Comparison of ENCODE assay signal across 8 mouse cellular contexts in the genomic region with DNA sequence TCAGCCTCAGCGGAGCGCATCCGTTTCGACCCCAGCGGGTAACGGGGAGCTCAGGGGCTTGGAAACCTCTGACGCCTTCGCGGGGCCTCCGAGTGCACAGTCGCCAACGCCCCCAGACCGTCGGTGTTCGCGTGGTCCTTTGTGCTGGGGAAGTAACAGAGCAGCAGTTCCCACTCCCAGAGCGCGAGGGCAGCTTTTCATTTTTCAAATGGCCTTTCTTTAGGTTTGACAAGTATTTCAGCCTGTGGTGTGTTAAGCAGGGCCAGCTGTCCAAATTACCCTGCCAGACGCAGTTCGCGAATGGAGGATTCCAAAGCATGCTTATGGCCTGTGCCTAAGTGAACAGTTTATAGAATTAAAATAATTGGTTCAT. TPM values are rescaled to one million over a fixed set of nuclear protein-coding genes. Genes with fewer than 3 reads are reported as not detected.
A peak's percentile ranks its signal among the peaks of the same experiment; 100 is the strongest.
DNase-seq lines count a peak whose midpoint lies in the region; ATAC-seq and TF ChIP-seq lines count a peak whose summit lies in the region.

No protein-coding gene starts in this region.

- peak; percentile 43; the same call in 1 of the 2 replicates for TF ChIP-seq CTCF in lung, postnatal 0 days (IDR thresholded peaks at IDR 0.05)

- peak overlapping the region; percentile 72 for H3K4me2 ChIP-seq in lung, postnatal 0 days (replicated peaks; ENCODE audit: low read depth, low read length)
- H3K4me2 ChIP-seq in intestine, embryonic 16.5 days (ENCODE audit: low read depth, low read length) = peak overlapping the region; percentile 85
- peak overlapping the region; percentile 71 for H3K4me2 ChIP-seq in neural tube, embryonic 15.5 days

- peaks cover 6% of the 10 kb centered on the region; the same call in 1 of the 2 replicates for H3K4me1 ChIP-seq in lung, postnatal 0 days (ENCODE audit: insufficient read depth, low read depth, low read length)
- peaks cover 7% of the 10 kb centered on the region for H3K4me1 ChIP-seq in intestine, embryonic 16.5 days (ENCODE audit: control insufficient read depth, insufficient read depth, low read length)
- peaks cover 26% of the 10 kb centered on the region for H3K4me1 ChIP-seq in neural tube, embryonic 15.5 days

- WGBS in lung, postnatal 0 days = 1% methylated on average over 21 of the region's 21 CpGs
- under 1% methylated on average over 21 of the region's 21 CpGs for WGBS in intestine, embryonic 16.5 days
- under 1% methylated on average over 21 of the region's 21 CpGs for WGBS in neural tube, embryonic 15.5 days

- no peaks in the 10 kb centered on the region for H3K9me3 ChIP-seq in lung, postnatal 0 days (ENCODE audit: low read length)
- H3K9me3 ChIP-seq in intestine, embryonic 16.5 days (ENCODE audit: control insufficient read depth, low read length) = no peaks in the 10 kb centered on the region
- H3K9me3 ChIP-seq in neural tube, embryonic 15.5 days (replicated peaks) = no peaks in the 10 kb centered on the region

- H3K4me3 ChIP-seq in lung, postnatal 0 days (ENCODE audit: low read depth, low read length) = peak overlapping the region; percentile 100
- peak overlapping the region; percentile 88 for H3K4me3 ChIP-seq in intestine, embryonic 16.5 days (ENCODE audit: low read length)
- H3K4me3 ChIP-seq in neural tube, embryonic 15.5 days (replicated peaks) = peak overlapping the region; percentile 88

- peak; percentile 88 for DNase-seq in lung, postnatal 0 days (ENCODE audit: low spot score)
- no peak for DNase-seq in lung, postnatal 14 days
- peak; percentile 74 for DNase-seq in embryo, embryonic 11.5 days (ENCODE audit: low read depth, low spot score)
- DNase-seq in layer of hippocampus, adult 18-20 months (ENCODE audit: low spot score in 2 of 2) = no peak
- DNase-seq in gastrocnemius, postnatal 36 days = no peak
- no peak for DNase-seq in cerebellum, adult 8-10 months

- peak; percentile 68 for ATAC-seq in lung, postnatal 0 days
- peak; percentile 75 for ATAC-seq in intestine, embryonic 16.5 days
- ATAC-seq in neural tube, embryonic 15.5 days (ENCODE audit: low FRiP score) = peak; percentile 90

- H3K9ac ChIP-seq in lung, postnatal 0 days (replicated peaks; ENCODE audit: low read depth) = peak overlapping the region; percentile 52; the same call in 1 of the 2 replicates
- peak overlapping the region; percentile 97 for H3K9ac ChIP-seq in intestine, embryonic 16.5 days (ENCODE audit: low read depth, low read length)
- H3K9ac ChIP-seq in neural tube, embryonic 15.5 days (replicated peaks) = peak overlapping the region; percentile 79

- no peaks in the 10 kb centered on the region for H3K36me3 ChIP-seq in lung, postnatal 0 days (ENCODE audit: insufficient read depth, low read length)
- no peaks in the 10 kb centered on the region for H3K36me3 ChIP-seq in intestine, embryonic 16.5 days (ENCODE audit: control insufficient read depth, insufficient read depth, low read length)
- no peaks in the 10 kb centered on the region for H3K36me3 ChIP-seq in neural tube, embryonic 15.5 days

- no peaks in the 10 kb centered on the region for H3K27me3 ChIP-seq in lung, postnatal 0 days (replicated peaks; ENCODE audit: insufficient read depth, low read length)
- H3K27me3 ChIP-seq in intestine, embryonic 16.5 days (replicated peaks; ENCODE audit: control insufficient read depth, insufficient read depth, low read length) = no peaks in the 10 kb centered on the region
- no peaks in the 10 kb centered on the region for H3K27me3 ChIP-seq in neural tube, embryonic 15.5 days (replicated peaks)

- intact Hi-C loops in gastrocnemius, postnatal 36 days (cut with DNase I) = loop anchor here (5.0 kb wide), 2 partner anchors 54 to 86 kb away; a partner anchor contains a TSS

- peak overlapping the region; percentile 100 for H3K27ac ChIP-seq in lung, postnatal 0 days (ENCODE audit: low read length)
- H3K27ac ChIP-seq in intestine, embryonic 16.5 days (ENCODE audit: low read length) = peak overlapping the region; percentile 99
- H3K27ac ChIP-seq in neural tube, embryonic 15.5 days (replicated peaks) = peak overlapping the region; percentile 97

- TF ChIP-seq EP300 in lung, postnatal 0 days (IDR thresholded peaks at IDR 0.05) = peak; percentile 12; the same call in 1 of the 2 replicates

RNA-seq across cellular contexts. Expression of a gene that starts 0.4 kb away (rescaled TPM):
- polyA plus RNA-seq in lung, postnatal 0 days (2015; fragmentation: Nextera tagmentation; extraction: Ambion mirVana) = 268 and 290 TPM in 2 replicates
- 157 and 163 TPM in 2 replicates for polyA plus RNA-seq in intestine, embryonic 16.5 days (2015; fragmentation: Nextera tagmentation; extraction: Ambion mirVana)
- 165 and 174 TPM in 2 replicates for polyA plus RNA-seq in neural tube, embryonic 15.5 days (2015; fragmentation: Nextera tagmentation; extraction: Ambion mirVana)
- 10 to 100 TPM; 55.5 to 59.5 TPM for total RNA-seq in layer of hippocampus, adult 18-20 months (2021)
- total RNA-seq in gastrocnemius, postnatal 36 days (2021) = 10 to 100 TPM; 20.2 to 22.4 TPM

RNA-seq across cellular contexts. Expression of a gene that starts 53.7 kb away (rescaled TPM):
- polyA plus RNA-seq in lung, postnatal 0 days (2015; fragmentation: Nextera tagmentation; extraction: Ambion mirVana) = 15.2 and 17.3 TPM in 2 replicates
- 42.0 and 48.8 TPM in 2 replicates for polyA plus RNA-seq in intestine, embryonic 16.5 days (2015; fragmentation: Nextera tagmentation; extraction: Ambion mirVana)
- 28.2 and 34.6 TPM in 2 replicates for polyA plus RNA-seq in neural tube, embryonic 15.5 days (2015; fragmentation: Nextera tagmentation; extraction: Ambion mirVana)
- 10 to 100 TPM; 13.8 to 14.1 TPM for total RNA-seq in layer of hippocampus, adult 18-20 months (2021)
- total RNA-seq in gastrocnemius, postnatal 36 days (2021) = 1 to 10 TPM; 4.3 to 5.5 TPM

Comparison
In these comparisons a context has a peak if more than half of its experiments do, and no peak if none do; other contexts are left out.
1. DNase-seq: peak in lung, postnatal 0 days (single experiment) and embryo, embryonic 11.5 days (single experiment); none in lung, postnatal 14 days (single experiment), layer of hippocampus, adult 18-20 months (0 of 2), gastrocnemius, postnatal 36 days (0 of 2) and cerebellum, adult 8-10 months (single experiment).
2. Peak in every context shown above with its lines, with median percentiles within 50 percentile points of each other: ATAC-seq, H3K27ac ChIP-seq, H3K4me2 ChIP-seq, H3K4me3 ChIP-seq and H3K9ac ChIP-seq.